Mouse (Mus musculus) T-cell, adult 2 months (primary cell): ENCODE measurements around the gene Bmpr2.
A peak's percentile ranks its signal among the peaks of the same experiment; 100 is the strongest.

ENCODE experiments used
- DNase-seq: peaks from one replicate; pipeline ENCODE4 v3.0.0; 2022; ENCODE audit warnings: low spot score

Gene Bmpr2

GRCm38 (mm10) chr1:59901082-59901876 is 138.1 kb downstream of the Bmpr2 start:
- DNase-seq, result no peak

GRCm38 (mm10) chr1:59902634-59903033 is 139.4 kb downstream of the Bmpr2 start:
- DNase-seq, result no peak

- DNase-seq, result no peak
These were observed 141.6 kb downstream of the Bmpr2 start for GRCm38 (mm10) chr1:59904630-59905295.

GRCm38 (mm10) chr1:59905916-59906315 is 142.7 kb downstream of the Bmpr2 start:
- no peak for DNase-seq

GRCm38 (mm10) chr1:59906819-59907521 is 143.8 kb downstream of the Bmpr2 start:
- no peak for DNase-seq

GRCm38 (mm10) chr1:59907700-59908099 is 144.5 kb downstream of the Bmpr2 start:
- no peak for DNase-seq

GRCm38 (mm10) chr1:59910941-59911340 is 147.7 kb downstream of the Bmpr2 start:
- DNase-seq, result no peak

- peak; percentile 98 for DNase-seq
These were observed 149.4 kb downstream of the Bmpr2 start, which contains the start of gene Fam117b for GRCm38 (mm10) chr1:59912413-59913157. Gene Fam117b, plus strand, starts transcription at chr1:59913006.

GRCm38 (mm10) chr1:59913195-59913868 is 150.1 kb downstream of the Bmpr2 start:
- peak; percentile 46 for DNase-seq

- DNase-seq, result no peak
These were observed 150.6 kb downstream of the Bmpr2 start for GRCm38 (mm10) chr1:59913869-59914225.

GRCm38 (mm10) chr1:59914799-59915198 is 151.6 kb downstream of the Bmpr2 start:
- no peak for DNase-seq

- no peak for DNase-seq
These were observed 152.8 kb downstream of the Bmpr2 start for GRCm38 (mm10) chr1:59915843-59916610.

- DNase-seq, result peak; percentile 85
These were observed 154.2 kb downstream of the Bmpr2 start for GRCm38 (mm10) chr1:59917401-59917800.

GRCm38 (mm10) chr1:59918075-59918474 is 154.9 kb downstream of the Bmpr2 start:
- no peak for DNase-seq

GRCm38 (mm10) chr1:59923201-59923600 is 160.0 kb downstream of the Bmpr2 start:
- DNase-seq, result no peak

- no peak for DNase-seq
These were observed 160.5 kb downstream of the Bmpr2 start for GRCm38 (mm10) chr1:59923673-59924072.

GRCm38 (mm10) chr1:59924411-59924810 is 161.2 kb downstream of the Bmpr2 start:
- no peak for DNase-seq

- DNase-seq, result no peak
These were observed 162.9 kb downstream of the Bmpr2 start for GRCm38 (mm10) chr1:59926021-59926672.

GRCm38 (mm10) chr1:59927131-59927680 is 164.0 kb downstream of the Bmpr2 start:
- no peak for DNase-seq
